Mouse (Mus musculus) MEL (cell line): ENCODE measurements around the gene Tmem231. TPM values are rescaled to one million over a fixed set of nuclear protein-coding genes. Genes with fewer than 3 reads are reported as not detected.
A peak's percentile ranks its signal among the peaks of the same experiment; 100 is the strongest.

Source experiments
- DNase-seq: peaks from one replicate; pipeline ENCODE4 v3.0.0; 2011; ENCODE audit warnings: low read depth, low spot score
- H3K27ac ChIP-seq: 2 replicates; pipeline ENCODE4 v1.5.1; 2012; ENCODE audit warnings: low read depth, mild to moderate bottlenecking, control low read depth, low read length, moderate library complexity; ENCODE audit not compliant: control insufficient read depth
- H3K27me3 ChIP-seq, 2 experiments: fragments of 150-350 bp in 1 of 2; sonication (generic) in 1 of 2; 2 replicates each; pipeline ENCODE4 v1.6.1; 2012; ENCODE audit warnings: low read length in 2 of 2, mild to moderate bottlenecking in 2 of 2, improper control_type of control experiment in 1 of 2, moderate library complexity in 1 of 2; ENCODE audit not compliant: insufficient read depth in 2 of 2, control insufficient read depth in 1 of 2
- H3K36me3 ChIP-seq, 2 experiments: 2 replicates each; pipeline ENCODE4 v1.6.1; 2012 to 2014; ENCODE audit warnings: low read length in 2 of 2, improper control_type of control experiment in 1 of 2, inconsistent platforms in 1 of 2, mild to moderate bottlenecking in 1 of 2; ENCODE audit not compliant: insufficient read depth in 2 of 2, control insufficient read depth in 1 of 2
- H3K4me1 ChIP-seq, 2 experiments: fragments of 150-350 bp in 1 of 2; sonication (generic) in 1 of 2; 2 replicates each; pipeline ENCODE4 v1.6.1; 2012; ENCODE audit warnings: low read length in 2 of 2, improper control_type of control experiment in 1 of 2, mild to moderate bottlenecking in 1 of 2; ENCODE audit not compliant: insufficient read depth in 2 of 2, control insufficient read depth in 1 of 2
- H3K4me3 ChIP-seq, 2 experiments: fragments of 150-350 bp in 1 of 2; sonication (generic) in 1 of 2; 2 replicates each; pipeline ENCODE4 v1.5.1; 2012; ENCODE audit warnings: low read depth in 2 of 2, low read length in 2 of 2, mild to moderate bottlenecking in 2 of 2, moderate library complexity in 2 of 2, control low read depth in 1 of 2, improper control_type of control experiment in 1 of 2; ENCODE audit not compliant: control insufficient read depth in 1 of 2, insufficient read depth in 1 of 2
- H3K79me2 ChIP-seq: 2 replicates; pipeline ENCODE4 v1.6.1; 2012; ENCODE audit warnings: mild to moderate bottlenecking, low read length, moderate library complexity; ENCODE audit not compliant: control insufficient read depth, poor library complexity, insufficient read depth
- H3K9ac ChIP-seq: 2 replicates; pipeline ENCODE4 v1.6.1; 2012; ENCODE audit warnings: low read depth, mild to moderate bottlenecking, control low read depth, low read length, moderate library complexity; ENCODE audit not compliant: control insufficient read depth, poor library complexity, severe bottlenecking
- H3K9me3 ChIP-seq: fragments of 150-350 bp; sonication (generic); replicated peaks from 2 replicates; pipeline ENCODE4 v1.6.1; 2012; ENCODE audit warnings: mild to moderate bottlenecking, low read length, improper control_type of control experiment, moderate library complexity; ENCODE audit not compliant: insufficient read depth
- CHD1 ChIP-seq: IDR thresholded peaks from 2 replicates; pipeline ENCODE4 v1.6.1; 2012; ENCODE audit warnings: low read depth, mild to moderate bottlenecking, inconsistent platforms, low read length, improper control_type of control experiment
- CTCF ChIP-seq, 3 experiments: IDR thresholded peaks in 2 of 3; conservative IDR thresholded peaks in 1 of 3; 2 replicates each; pipeline ENCODE4 v1.5.1; 2011 to 2012; ENCODE audit warnings: low read length in 3 of 3, low read depth in 2 of 3, mild to moderate bottlenecking in 2 of 3, improper control_type of control experiment in 1 of 3, inconsistent platforms in 1 of 3, mixed read lengths in 1 of 3, moderate library complexity in 1 of 3; ENCODE audit not compliant: control insufficient read depth in 1 of 3, insufficient read depth in 1 of 3, poor library complexity in 1 of 3, severe bottlenecking in 1 of 3
- ELF1 ChIP-seq: IDR thresholded peaks from 2 replicates; pipeline ENCODE4 v1.6.1; 2014; ENCODE audit warnings: low read depth, mild to moderate bottlenecking, inconsistent platforms, low read length, improper control_type of control experiment, moderate library complexity
- EP300 ChIP-seq, 2 experiments: IDR thresholded peaks; 2 replicates each; pipeline ENCODE4 v1.6.1; 2011; ENCODE audit warnings: improper control_type of control experiment in 2 of 2, low read length in 2 of 2, low read depth in 1 of 2, mild to moderate bottlenecking in 1 of 2
- ETS1 ChIP-seq: IDR thresholded peaks from 2 replicates; pipeline ENCODE4 v1.6.1; 2012; ENCODE audit warnings: low read depth, mild to moderate bottlenecking, inconsistent platforms, low read length, improper control_type of control experiment, moderate library complexity
- GABPA ChIP-seq: IDR thresholded peaks from 2 replicates; pipeline ENCODE4 v1.6.1; 2012; ENCODE audit warnings: low read depth, mild to moderate bottlenecking, inconsistent platforms, low read length, improper control_type of control experiment, moderate library complexity
- GATA1 ChIP-seq: IDR thresholded peaks from 2 replicates; pipeline ENCODE4 v1.6.1; 2011; ENCODE audit warnings: low read depth, low read length, improper control_type of control experiment
- HCFC1 ChIP-seq: IDR thresholded peaks from 2 replicates; pipeline ENCODE4 v1.6.1; 2012; ENCODE audit warnings: low read depth, mild to moderate bottlenecking, inconsistent platforms, low read length, improper control_type of control experiment, moderate library complexity
- KAT2A ChIP-seq: conservative IDR thresholded peaks from 2 replicates; pipeline ENCODE4 v1.6.1; 2012; ENCODE audit warnings: low read depth, low read length, improper control_type of control experiment, inconsistent platforms
- MAFK ChIP-seq: IDR thresholded peaks from 2 replicates; pipeline ENCODE4 v1.6.1; 2011; ENCODE audit warnings: low read depth, mild to moderate bottlenecking, low read length, improper control_type of control experiment, borderline replicate concordance
- MAZ ChIP-seq: IDR thresholded peaks from 2 replicates; pipeline ENCODE4 v1.6.1; 2012; ENCODE audit warnings: low read depth, mild to moderate bottlenecking, inconsistent platforms, low read length, improper control_type of control experiment
- MEF2A ChIP-seq: IDR thresholded peaks from 2 replicates; pipeline ENCODE4 v1.6.1; 2014; ENCODE audit warnings: low read depth, mild to moderate bottlenecking, inconsistent platforms, low read length, improper control_type of control experiment; ENCODE audit not compliant: poor library complexity, insufficient replicate concordance, severe bottlenecking; ENCODE audit errors: extremely low read depth
- MYB ChIP-seq: IDR thresholded peaks from 2 replicates; pipeline ENCODE4 v1.6.1; 2011; ENCODE audit warnings: mild to moderate bottlenecking, low read depth, low read length, improper control_type of control experiment
- MYC ChIP-seq: IDR thresholded peaks from 2 replicates; pipeline ENCODE4 v1.6.1; 2011; ENCODE audit warnings: low read depth, mild to moderate bottlenecking, low read length, improper control_type of control experiment, moderate library complexity
- NELFE ChIP-seq: IDR thresholded peaks from 2 replicates; pipeline ENCODE4 v1.6.1; 2011; ENCODE audit warnings: low read depth, low read length, improper control_type of control experiment
- POLR2A ChIP-seq, 2 experiments: IDR thresholded peaks; 2 replicates each; pipeline ENCODE4 v1.6.1; 2011 to 2012; ENCODE audit warnings: low read length in 2 of 2, mild to moderate bottlenecking in 2 of 2, control low read depth in 1 of 2, improper control_type of control experiment in 1 of 2, low read depth in 1 of 2, moderate library complexity in 1 of 2; ENCODE audit not compliant: control insufficient read depth in 1 of 2, insufficient read depth in 1 of 2, poor library complexity in 1 of 2
- POLR2AphosphoS2 ChIP-seq: IDR thresholded peaks from 2 replicates; pipeline ENCODE4 v1.6.1; 2011; ENCODE audit warnings: low read length, improper control_type of control experiment
- POLR2AphosphoS5 ChIP-seq: IDR thresholded peaks from 2 replicates; pipeline ENCODE4 v1.6.1; 2012; ENCODE audit warnings: low read depth, borderline replicate concordance, mild to moderate bottlenecking, inconsistent platforms, low read length, moderate library complexity, mixed read lengths
- RCOR1 ChIP-seq: IDR thresholded peaks from 2 replicates; pipeline ENCODE4 v1.6.1; 2012; ENCODE audit warnings: low read depth, mild to moderate bottlenecking, inconsistent platforms, low read length, improper control_type of control experiment
- SIN3A ChIP-seq: IDR thresholded peaks from 2 replicates; pipeline ENCODE4 v1.6.1; 2012; ENCODE audit warnings: low read length, improper control_type of control experiment, inconsistent platforms
- TAL1 ChIP-seq: IDR thresholded peaks from 2 replicates; pipeline ENCODE4 v1.6.1; 2012; ENCODE audit warnings: mild to moderate bottlenecking, inconsistent platforms, low read length, moderate library complexity, mixed read lengths
- TBP ChIP-seq: IDR thresholded peaks from 2 replicates; pipeline ENCODE4 v1.8.0; 2011; ENCODE audit warnings: low read depth, low read length, improper control_type of control experiment
- TCF12 ChIP-seq: IDR thresholded peaks from 2 replicates; pipeline ENCODE4 v1.6.1; 2014; ENCODE audit warnings: low read depth, mild to moderate bottlenecking, inconsistent platforms, low read length, improper control_type of control experiment, moderate library complexity
- USF1 ChIP-seq: IDR thresholded peaks from 2 replicates; pipeline ENCODE4 v1.6.1; 2014; ENCODE audit warnings: low read depth, mild to moderate bottlenecking, inconsistent platforms, low read length, improper control_type of control experiment, moderate library complexity
- USF2 ChIP-seq, 2 experiments: IDR thresholded peaks; 2 replicates each; pipeline ENCODE4 v1.6.1; 2011 to 2012; ENCODE audit warnings: improper control_type of control experiment in 2 of 2, low read length in 2 of 2, borderline replicate concordance in 1 of 2, inconsistent platforms in 1 of 2, low read depth in 1 of 2, mild to moderate bottlenecking in 1 of 2; ENCODE audit not compliant: insufficient read depth in 1 of 2
- ZKSCAN1 ChIP-seq: IDR thresholded peaks from 2 replicates; pipeline ENCODE4 v1.6.1; 2012; ENCODE audit warnings: low read depth, mild to moderate bottlenecking, inconsistent platforms, low read length, improper control_type of control experiment, moderate library complexity
- ZMIZ1 ChIP-seq: IDR thresholded peaks from 2 replicates; pipeline ENCODE4 v1.6.1; 2012; ENCODE audit warnings: low read depth, mild to moderate bottlenecking, inconsistent platforms, low read length, improper control_type of control experiment, moderate library complexity
- ZNF384 ChIP-seq: IDR thresholded peaks from 2 replicates; pipeline ENCODE4 v1.6.1; 2012; ENCODE audit warnings: low read depth, mild to moderate bottlenecking, inconsistent platforms, low read length, improper control_type of control experiment
- polyA plus RNA-seq, 2 experiments: library from polyadenylated mRNA; stranded (reverse) in 1 of 2; unstranded in 1 of 2; fragments of >175 nt in 1 of 2; fragments of >200 nt in 1 of 2; gene quantifications; 2 replicates each; pipeline versions ENCODE4 v1.2.1 to v1.2.4; 2012; ENCODE audit warnings: low replicate concordance in 2 of 2, low read depth in 1 of 2; ENCODE audit not compliant: insufficient read length in 2 of 2, insufficient read depth in 1 of 2, missing spikeins in 1 of 2
- total RNA-seq: library from RNA; depleted of rRNA; stranded (reverse); fragments of 300-350 nt; gene quantifications from 2 replicates; pipeline ENCODE4 v1.2.3, GENCODE M21; 2012

Gene Tmem231
- total and polyA plus RNA-seq, 3 experiments, result 0.85 to 2.5 TPM; not detected in 1

DNA sequence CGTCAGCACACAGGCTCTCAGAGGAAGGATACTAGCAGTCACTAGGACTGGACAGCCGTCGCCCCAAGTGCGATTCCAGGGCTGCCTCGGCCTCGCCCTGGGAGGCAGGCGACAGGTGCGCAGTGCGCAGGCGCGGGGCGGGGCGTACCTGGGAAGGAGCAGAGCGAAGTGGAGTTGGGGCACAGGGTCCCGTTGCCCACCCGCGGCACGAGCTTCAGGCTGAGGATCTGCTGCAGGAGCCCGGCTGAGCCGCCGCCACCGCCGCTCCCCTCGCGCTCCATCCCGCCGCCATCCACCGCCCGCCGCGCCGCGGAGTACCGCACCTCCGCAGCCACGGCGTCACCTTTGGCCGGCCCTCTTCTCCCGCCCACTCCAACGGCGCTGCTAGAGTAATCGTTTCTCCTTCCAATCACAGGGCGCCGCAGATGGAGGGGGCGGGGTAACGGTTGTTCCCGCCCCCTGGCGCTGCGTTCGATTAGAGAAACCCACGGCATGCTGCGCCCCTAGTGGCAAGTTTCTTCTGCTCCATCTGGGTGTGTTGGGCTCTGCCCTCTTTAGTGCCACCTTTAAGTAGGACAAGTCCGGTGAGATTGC lies 57.2 kb downstream of the Tmem231 start, which contains the start of gene Tmem170 (continued):
- peak; percentile 56; the same call in 1 of the 2 replicates for TF ChIP-seq POLR2AphosphoS2
- no peak for TF ChIP-seq ZKSCAN1
- no peak; the same call in 1 of the 2 replicates for TF ChIP-seq SIN3A
- TF ChIP-seq ZMIZ1, result peak; percentile 63; the same call in 1 of the 2 replicates
- TF ChIP-seq POLR2A (IDR thresholded peaks at IDR 0.05; ENCODE audit: control insufficient read depth in 1 of 2, insufficient read depth in 1 of 2, low read depth in 1 of 2, low read length in 2 of 2, poor library complexity in 1 of 2), result peak; percentile 71 to 83

DNA sequence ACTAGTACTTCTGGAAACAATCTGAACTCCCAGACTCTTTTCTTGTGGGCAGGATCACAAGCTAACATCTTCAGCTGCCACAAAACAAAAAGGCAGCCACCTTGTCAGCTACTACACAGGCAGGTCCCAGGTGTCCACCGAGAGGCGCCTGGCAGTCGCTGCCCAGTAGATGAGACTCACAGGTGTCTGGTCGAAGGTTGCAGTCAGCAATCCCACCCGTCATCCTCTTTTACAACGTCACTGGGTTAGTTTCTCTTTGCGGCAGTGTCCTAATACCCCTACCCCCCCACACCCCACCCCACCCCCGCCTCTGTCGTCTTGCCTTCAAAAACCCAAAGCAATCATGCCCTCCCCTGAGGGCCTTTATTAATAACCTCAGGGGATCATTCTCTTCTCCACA lies 57.9 kb downstream of the Tmem231 start:
- H3K9me3 ChIP-seq, result no peaks in the 10 kb centered on the region
- no peak for DNase-seq
- TF ChIP-seq MEF2A, result no peak
- no peak for TF ChIP-seq GATA1
- 0 out of 6 replicates have a peak, but pooled peaks of 1 of the 3 experiments have one; percentile 7 for TF ChIP-seq CTCF (IDR thresholded peaks at IDR 0.05 in 2 of 3, conservative IDR thresholded peaks at IDR 0.05 in 1 of 3; ENCODE audit: control insufficient read depth in 1 of 3, insufficient read depth in 1 of 3, low read depth in 2 of 3, low read length in 3 of 3, poor library complexity in 1 of 3, severe bottlenecking in 1 of 3)
- H3K79me2 ChIP-seq, result no peaks in the 10 kb centered on the region
- peak overlapping the region; percentile 84 to 97 for H3K4me3 ChIP-seq
- H3K4me1 ChIP-seq, result peaks cover 2 to 16% of the 10 kb centered on the region in 2 experiments; a peak in 3 of 4 replicates
- H3K27ac ChIP-seq, result peak overlapping the region; percentile 46; the same call in 1 of the 2 replicates
- peak overlapping the region; percentile 82 for H3K9ac ChIP-seq
- H3K27me3 ChIP-seq, result no peaks in the 10 kb centered on the region
- H3K36me3 ChIP-seq, result peaks cover 0 to 7% of the 10 kb centered on the region in 2 experiments; a peak in 2 of 4 replicates

DNA sequence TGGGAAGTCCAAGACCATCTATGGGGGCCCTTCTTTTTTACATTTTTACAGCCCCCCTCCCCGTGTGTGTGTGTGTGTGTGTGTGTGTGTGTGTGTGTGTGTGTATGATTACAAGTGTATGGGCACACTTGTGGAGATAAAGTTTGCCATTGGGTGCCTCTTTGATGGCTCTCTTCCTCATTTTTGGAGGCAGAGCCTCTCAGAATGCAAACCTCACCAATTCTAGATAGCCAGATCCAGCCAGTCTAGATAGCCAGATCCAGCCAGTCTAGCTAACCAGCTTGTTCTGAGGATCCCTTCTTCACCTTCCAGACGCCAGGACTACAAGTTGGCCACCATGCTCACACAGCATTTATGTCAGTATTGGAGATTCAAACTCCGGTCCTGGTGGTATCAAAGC lies 62.4 kb downstream of the Tmem231 start:
- peak overlapping the region; percentile 53 for H3K27ac ChIP-seq
- peaks cover 0 to 10% of the 10 kb centered on the region in 2 experiments; a peak in 2 of 4 replicates for H3K36me3 ChIP-seq
- peaks cover 4 to 17% of the 10 kb centered on the region in 2 experiments; a peak in 3 of 4 replicates for H3K4me1 ChIP-seq
- DNase-seq, result peak; percentile 83
- H3K4me3 ChIP-seq, result 0 out of 4 replicates have a peak overlapping the region, but pooled peaks have one; percentile 1
- H3K27me3 ChIP-seq, result no peaks in the 10 kb centered on the region
- no peaks in the 10 kb centered on the region for H3K9me3 ChIP-seq
- no peak overlapping the region for H3K9ac ChIP-seq
- no peaks in the 10 kb centered on the region for H3K79me2 ChIP-seq
- no peak for TF ChIP-seq POLR2AphosphoS5
- TF ChIP-seq ZKSCAN1, result no peak
- TF ChIP-seq GABPA, result no peak
- TF ChIP-seq KAT2A, result no peak
- TF ChIP-seq USF1, result no peak
- TF ChIP-seq MAFK, result no peak
- TF ChIP-seq TBP, result no peak
- peak; percentile 21; the same call in 1 of the 2 replicates for TF ChIP-seq RCOR1
- no peak for TF ChIP-seq NELFE
- no peak for TF ChIP-seq MYB
- TF ChIP-seq ETS1, result peak; percentile 74
- TF ChIP-seq TAL1, result peak; percentile 69
- TF ChIP-seq USF2 (IDR thresholded peaks at IDR 0.05; ENCODE audit: borderline replicate concordance in 1 of 2, insufficient read depth in 1 of 2, low read depth in 1 of 2, low read length in 2 of 2), result no peak
- no peak for TF ChIP-seq ZNF384
- TF ChIP-seq HCFC1, result no peak
- 0 out of 2 replicates have a peak, but pooled peaks have one; percentile 36 for TF ChIP-seq MAZ
- no peak for TF ChIP-seq MYC
- TF ChIP-seq EP300 (IDR thresholded peaks at IDR 0.05; ENCODE audit: low read depth in 1 of 2, low read length in 2 of 2), result peak; percentile 74 to 75
- peak; percentile 71 for TF ChIP-seq GATA1
- TF ChIP-seq ZMIZ1, result no peak
- TF ChIP-seq CHD1, result no peak
- no peak for TF ChIP-seq ELF1
- TF ChIP-seq TCF12, result peak; percentile 66; the same call in 1 of the 2 replicates
